32 mouse cellular contexts compared by ENCODE assay signal in genomic region chr5:77576881-77577280, GRCm38 (mm10).
"Had no signal": no experiment of that assay in that cellular context is flagged by ENCODE, and none has a peak within 500 bp of the region (broad histone marks: within the 10 kb centered on the region; RNA-seq: fewer than 3 reads in every experiment).

No protein-coding gene starts in this region.

- H3K36me3 ChIP-seq: limb, embryonic 10.5 days; limb, embryonic 12.5 days; limb, embryonic 13.5 days; limb, embryonic 15.5 days; liver, embryonic 12.5 days; liver, embryonic 13.5 days; liver, embryonic 15.5 days; lung, embryonic 15.5 days; midbrain, embryonic 10.5 days; midbrain, embryonic 12.5 days; midbrain, embryonic 13.5 days; neural tube, embryonic 12.5 days; neural tube, embryonic 13.5 days had no signal

- H3K4me1 ChIP-seq: liver, embryonic 12.5 days; liver, embryonic 13.5 days; liver, embryonic 15.5 days; megakaryocyte, embryonic 14.5 days had no signal

- H3K4me3 ChIP-seq: limb, embryonic 10.5 days; limb, embryonic 12.5 days; limb, embryonic 13.5 days; limb, embryonic 15.5 days; liver, embryonic 12.5 days; liver, embryonic 13.5 days; liver, embryonic 15.5 days; lung, embryonic 15.5 days; megakaryocyte, embryonic 14.5 days; midbrain, embryonic 10.5 days; midbrain, embryonic 12.5 days; midbrain, embryonic 13.5 days; myocyte; neural tube, embryonic 12.5 days; neural tube, embryonic 13.5 days had no signal

- H3K27ac ChIP-seq: limb, embryonic 10.5 days; limb, embryonic 12.5 days; limb, embryonic 13.5 days; limb, embryonic 15.5 days; liver, embryonic 12.5 days; liver, embryonic 13.5 days; liver, embryonic 14.5 days; liver, embryonic 15.5 days; lung, embryonic 15.5 days; macrophage; midbrain, embryonic 10.5 days; midbrain, embryonic 12.5 days; midbrain, embryonic 13.5 days; neural tube, embryonic 12.5 days; neural tube, embryonic 13.5 days had no signal

- DNase-seq: left cerebral cortex, postnatal 4 days; liver; liver, embryonic 13.5 days; liver, postnatal 0 days; lung, adult 18-20 months; lung, adult 2 months; lung, embryonic 14.5 days; lung, postnatal 10 days; lung, postnatal 14 days; lung, postnatal 36 days; lung, postnatal 4 days; midbrain, embryonic 14.5 days had no signal

- H3K9ac ChIP-seq: limb, embryonic 12.5 days; limb, embryonic 13.5 days; limb, embryonic 15.5 days; liver, embryonic 12.5 days; liver, embryonic 13.5 days; liver, embryonic 14.5 days; liver, embryonic 15.5 days; liver, postnatal 0 days; lung, embryonic 14.5 days; lung, embryonic 15.5 days; midbrain, embryonic 12.5 days; midbrain, embryonic 13.5 days; neural tube, embryonic 12.5 days; neural tube, embryonic 13.5 days had no signal

- H3K4me2 ChIP-seq: limb, embryonic 12.5 days; limb, embryonic 13.5 days; limb, embryonic 15.5 days; liver, embryonic 11.5 days; liver, embryonic 12.5 days; liver, embryonic 13.5 days; liver, embryonic 15.5 days; lung, embryonic 14.5 days; lung, embryonic 15.5 days; midbrain, embryonic 11.5 days; midbrain, embryonic 12.5 days; midbrain, embryonic 13.5 days; neural tube, embryonic 12.5 days; neural tube, embryonic 13.5 days had no signal

- H3K9me3 ChIP-seq: limb, embryonic 10.5 days; limb, embryonic 12.5 days; limb, embryonic 13.5 days; limb, embryonic 15.5 days; liver, embryonic 12.5 days; liver, embryonic 15.5 days; lung, embryonic 15.5 days; midbrain, embryonic 10.5 days; midbrain, embryonic 12.5 days; midbrain, embryonic 13.5 days; neural tube, embryonic 12.5 days; neural tube, embryonic 13.5 days had no signal

- ATAC-seq: liver, embryonic 12.5 days; liver, postnatal 0 days; lung, postnatal 0 days; midbrain, embryonic 13.5 days; midbrain, embryonic 16.5 days had no signal

- H3K27me3 ChIP-seq: limb, embryonic 12.5 days; limb, embryonic 13.5 days; limb, embryonic 15.5 days; liver, embryonic 12.5 days; liver, embryonic 13.5 days; liver, embryonic 15.5 days; lung, embryonic 15.5 days; megakaryocyte, embryonic 14.5 days; midbrain, embryonic 12.5 days; midbrain, embryonic 13.5 days; neural tube, embryonic 12.5 days; neural tube, embryonic 13.5 days had no signal
